Mouse (Mus musculus): ENCODE measurements around the gene Cenps. TPM values are rescaled to one million over a fixed set of nuclear protein-coding genes. Genes with fewer than 3 reads are reported as not detected.
A peak's percentile ranks its signal among the peaks of the same experiment; 100 is the strongest.

Cenps gene
- polyA plus RNA-seq, 1 experiment from 2014 or later, result 35.1 TPM

GRCm38 (mm10) chr4:149098571-149098970 lies 38.9 kb downstream of the Cenps start:
- no peak for ATAC-seq (ENCODE audit: insufficient number of reproducible peaks, insufficient read depth, low FRiP score, low read depth)
- H3K27ac ChIP-seq (ENCODE audit: low read length), result no peak overlapping the region
- H3K4me2 ChIP-seq (replicated peaks; ENCODE audit: low read depth, low read length), result peak overlapping the region; percentile 90
- peak overlapping the region; percentile 82 for H3K9ac ChIP-seq (replicated peaks; ENCODE audit: low read depth, low read length)
- H3K27me3 ChIP-seq (ENCODE audit: control insufficient read depth, insufficient read depth, low read length), result no peaks in the 10 kb centered on the region
- H3K4me3 ChIP-seq (ENCODE audit: low read depth, low read length), result peak overlapping the region; percentile 99
- H3K9me3 ChIP-seq (ENCODE audit: control insufficient read depth, low read depth, low read length), result no peaks in the 10 kb centered on the region
- H3K4me1 ChIP-seq (ENCODE audit: control insufficient read depth, insufficient read depth, low read length), result peaks cover 10% of the 10 kb centered on the region
- WGBS, result 13% methylated on average over 11 of the region's 11 CpGs
- no peaks in the 10 kb centered on the region for H3K36me3 ChIP-seq (ENCODE audit: control insufficient read depth, insufficient read depth, low read length)

GRCm38 (mm10) chr4:149097956-149098355 lies 39.5 kb downstream of the Cenps start:
- H3K4me2 ChIP-seq (replicated peaks; ENCODE audit: low read depth, low read length), result peak overlapping the region; percentile 90

GRCm38 (mm10) chr4:149091364-149091763 lies 46.1 kb downstream of the Cenps start:
- H3K4me2 ChIP-seq (replicated peaks; ENCODE audit: low read depth, low read length), result no peak overlapping the region
- no peaks in the 10 kb centered on the region for H3K9me3 ChIP-seq (ENCODE audit: control insufficient read depth, low read depth, low read length)
- no peaks in the 10 kb centered on the region for H3K4me1 ChIP-seq (ENCODE audit: control insufficient read depth, insufficient read depth, low read length)
- no peaks in the 10 kb centered on the region for H3K27me3 ChIP-seq (ENCODE audit: control insufficient read depth, insufficient read depth, low read length)
- no peak overlapping the region for H3K4me3 ChIP-seq (ENCODE audit: low read depth, low read length)
- WGBS, result 85% methylated on average over 8 of the region's 8 CpGs
- no peaks in the 10 kb centered on the region; the same call in 1 of the 2 replicates for H3K36me3 ChIP-seq (ENCODE audit: control insufficient read depth, insufficient read depth, low read length)
- ATAC-seq (ENCODE audit: insufficient number of reproducible peaks, insufficient read depth, low FRiP score, low read depth), result no peak
- H3K27ac ChIP-seq (ENCODE audit: low read length), result no peak overlapping the region
- H3K9ac ChIP-seq (replicated peaks; ENCODE audit: low read depth, low read length), result no peak overlapping the region

More at GRCm38 (mm10) chr4:149097956-149098355, 39.5 kb downstream of the Cenps start:
- H3K27ac ChIP-seq (ENCODE audit: low read length), result no peak overlapping the region
- no peaks in the 10 kb centered on the region for H3K27me3 ChIP-seq (ENCODE audit: control insufficient read depth, insufficient read depth, low read length)
- H3K4me3 ChIP-seq (ENCODE audit: low read depth, low read length), result peak overlapping the region; percentile 99
- H3K9ac ChIP-seq (replicated peaks; ENCODE audit: low read depth, low read length), result peak overlapping the region; percentile 82; the same call in 1 of the 2 replicates
- no peak for ATAC-seq (ENCODE audit: insufficient number of reproducible peaks, insufficient read depth, low FRiP score, low read depth)
- H3K36me3 ChIP-seq (ENCODE audit: control insufficient read depth, insufficient read depth, low read length), result no peaks in the 10 kb centered on the region
- peaks cover 10% of the 10 kb centered on the region for H3K4me1 ChIP-seq (ENCODE audit: control insufficient read depth, insufficient read depth, low read length)
- 85% methylated on average over 3 of the region's 3 CpGs for WGBS
- H3K9me3 ChIP-seq (ENCODE audit: control insufficient read depth, low read depth, low read length), result no peaks in the 10 kb centered on the region

GRCm38 (mm10) chr4:149085381-149085780 lies 52.0 kb downstream of the Cenps start:
- Histone ChIP-seq H3K27me3 (ENCODE audit: control insufficient read depth, insufficient read depth, low read length) (no peaks in the 10 kb centered on the region), H3K4me1 (ENCODE audit: control insufficient read depth, insufficient read depth, low read length) (no peaks in the 10 kb centered on the region)
- ATAC-seq (ENCODE audit: insufficient number of reproducible peaks, insufficient read depth, low FRiP score, low read depth), result no peak

GRCm38 (mm10) chr4:149081528-149081927 lies 55.9 kb downstream of the Cenps start:
- ATAC-seq (ENCODE audit: insufficient number of reproducible peaks, insufficient read depth, low FRiP score, low read depth), result peak; percentile 61
- 0 out of 2 replicates have a peak, but pooled peaks cover under 1% of the 10 kb centered on the region for H3K4me1 ChIP-seq (ENCODE audit: control insufficient read depth, insufficient read depth, low read length)
- no peak overlapping the region for H3K27ac ChIP-seq (ENCODE audit: low read length)
- no peak overlapping the region for H3K9ac ChIP-seq (replicated peaks; ENCODE audit: low read depth, low read length)
- no peaks in the 10 kb centered on the region for H3K9me3 ChIP-seq (ENCODE audit: control insufficient read depth, low read depth, low read length)
- no peak overlapping the region for H3K4me3 ChIP-seq (ENCODE audit: low read depth, low read length)
- no peaks in the 10 kb centered on the region for H3K36me3 ChIP-seq (ENCODE audit: control insufficient read depth, insufficient read depth, low read length)
- 71% methylated on average over 17 of the region's 17 CpGs for WGBS
- H3K27me3 ChIP-seq (ENCODE audit: control insufficient read depth, insufficient read depth, low read length), result no peaks in the 10 kb centered on the region
- no peak overlapping the region for H3K4me2 ChIP-seq (replicated peaks; ENCODE audit: low read depth, low read length)

More at GRCm38 (mm10) chr4:149085381-149085780, 52.0 kb downstream of the Cenps start:
- Histone ChIP-seq H3K36me3 (ENCODE audit: control insufficient read depth, insufficient read depth, low read length) (no peaks in the 10 kb centered on the region), H3K4me3 (ENCODE audit: low read depth, low read length) (no peak overlapping the region), H3K4me2 (replicated peaks; ENCODE audit: low read depth, low read length) (no peak overlapping the region), H3K9ac (replicated peaks; ENCODE audit: low read depth, low read length) (no peak overlapping the region), H3K27ac (ENCODE audit: low read length) (no peak overlapping the region), H3K9me3 (ENCODE audit: control insufficient read depth, low read depth, low read length) (no peaks in the 10 kb centered on the region)
- 83% methylated on average over 5 of the region's 5 CpGs for WGBS

GRCm38 (mm10) chr4:149080111-149080510 lies 57.3 kb downstream of the Cenps start:
- WGBS, result 81% methylated on average over 8 of the region's 8 CpGs
- Histone ChIP-seq H3K27me3 (ENCODE audit: control insufficient read depth, insufficient read depth, low read length) (no peaks in the 10 kb centered on the region), H3K4me3 (ENCODE audit: low read depth, low read length) (no peak overlapping the region), H3K9ac (replicated peaks; ENCODE audit: low read depth, low read length) (no peak overlapping the region), H3K9me3 (ENCODE audit: control insufficient read depth, low read depth, low read length) (no peaks in the 10 kb centered on the region), H3K27ac (ENCODE audit: low read length) (no peak overlapping the region), H3K4me1 (ENCODE audit: control insufficient read depth, insufficient read depth, low read length) (0 out of 2 replicates have a peak, but pooled peaks cover 6% of the 10 kb centered on the region), H3K4me2 (replicated peaks; ENCODE audit: low read depth, low read length) (no peak overlapping the region), H3K36me3 (ENCODE audit: control insufficient read depth, insufficient read depth, low read length) (no peaks in the 10 kb centered on the region; the same call in 1 of the 2 replicates)
- no peak for ATAC-seq (ENCODE audit: insufficient number of reproducible peaks, insufficient read depth, low FRiP score, low read depth)

GRCm38 (mm10) chr4:149079629-149080028 lies 57.8 kb downstream of the Cenps start:
- Histone ChIP-seq H3K4me2 (replicated peaks; ENCODE audit: low read depth, low read length) (no peak overlapping the region), H3K9me3 (ENCODE audit: control insufficient read depth, low read depth, low read length) (no peaks in the 10 kb centered on the region), H3K9ac (replicated peaks; ENCODE audit: low read depth, low read length) (no peak overlapping the region), H3K27me3 (ENCODE audit: control insufficient read depth, insufficient read depth, low read length) (no peaks in the 10 kb centered on the region), H3K27ac (ENCODE audit: low read length) (no peak overlapping the region), H3K4me1 (ENCODE audit: control insufficient read depth, insufficient read depth, low read length) (0 out of 2 replicates have a peak, but pooled peaks cover 6% of the 10 kb centered on the region), H3K4me3 (ENCODE audit: low read depth, low read length) (no peak overlapping the region), H3K36me3 (ENCODE audit: control insufficient read depth, insufficient read depth, low read length) (no peaks in the 10 kb centered on the region; the same call in 1 of the 2 replicates)
- WGBS, result 72% methylated on average over 6 of the region's 6 CpGs
- ATAC-seq (ENCODE audit: insufficient number of reproducible peaks, insufficient read depth, low FRiP score, low read depth), result no peak

GRCm38 (mm10) chr4:149078261-149078660 lies 59.2 kb downstream of the Cenps start:
- Histone ChIP-seq H3K27me3 (ENCODE audit: control insufficient read depth, insufficient read depth, low read length) (no peaks in the 10 kb centered on the region), H3K9me3 (ENCODE audit: control insufficient read depth, low read depth, low read length) (no peaks in the 10 kb centered on the region), H3K27ac (ENCODE audit: low read length) (no peak overlapping the region), H3K9ac (replicated peaks; ENCODE audit: low read depth, low read length) (no peak overlapping the region), H3K36me3 (ENCODE audit: control insufficient read depth, insufficient read depth, low read length) (no peaks in the 10 kb centered on the region; the same call in 1 of the 2 replicates), H3K4me2 (replicated peaks; ENCODE audit: low read depth, low read length) (no peak overlapping the region), H3K4me1 (ENCODE audit: control insufficient read depth, insufficient read depth, low read length) (0 out of 2 replicates have a peak, but pooled peaks cover 6% of the 10 kb centered on the region), H3K4me3 (ENCODE audit: low read depth, low read length) (no peak overlapping the region)
- no peak for ATAC-seq (ENCODE audit: insufficient number of reproducible peaks, insufficient read depth, low FRiP score, low read depth)
- WGBS, result 53% methylated on average over 4 of the region's 4 CpGs

Measured in stomach, embryonic 14.5 days (tissue).